Mouse (Mus musculus) neural tube, embryonic 10.5 days (tissue): ENCODE data around the gene Bnip2.

Experiments used
- DNase-seq: peaks from one replicate; pipeline ENCODE4 v3.0.0-alpha.2; 2017; ENCODE audit warnings: low spot score; ENCODE audit errors: extremely low spot score

Gene Bnip2

GRCm38 (mm10) chr9:69989303-69990121, at the start of gene Bnip2:
Gene Bnip2 (plus strand): TSS chr9:69989466.
- peak; percentile 95 for DNase-seq

GRCm38 (mm10) chr9:69940839-69941490, 48.3 kb upstream of the Bnip2 start:
- DNase-seq = no peak

- DNase-seq = no peak
Measured at GRCm38 (mm10) chr9:69941556-69941955, 47.7 kb upstream of the Bnip2 start.

- peak; percentile 52 for DNase-seq
Measured at GRCm38 (mm10) chr9:69948964-69949363, 40.3 kb upstream of the Bnip2 start.

GRCm38 (mm10) chr9:69949641-69950040, 39.6 kb upstream of the Bnip2 start:
- DNase-seq = no peak

- DNase-seq = no peak
Measured at GRCm38 (mm10) chr9:69961007-69961406, 28.3 kb upstream of the Bnip2 start.

- no peak for DNase-seq
Measured at GRCm38 (mm10) chr9:69964370-69964769, 24.9 kb upstream of the Bnip2 start.

GRCm38 (mm10) chr9:69985526-69985925, 3.7 kb upstream of the Bnip2 start:
- DNase-seq = no peak

GRCm38 (mm10) chr9:69986063-69986462, 3.2 kb upstream of the Bnip2 start:
- no peak for DNase-seq

GRCm38 (mm10) chr9:69986571-69986970, 2.7 kb upstream of the Bnip2 start:
- no peak for DNase-seq

- peak; percentile 50 for DNase-seq
Measured at GRCm38 (mm10) chr9:69987579-69987978, 1.7 kb upstream of the Bnip2 start.

- no peak for DNase-seq
Measured at GRCm38 (mm10) chr9:69988706-69989302, 462 bp upstream of the Bnip2 start.

- DNase-seq = no peak
Measured at GRCm38 (mm10) chr9:69990346-69990745, 1.1 kb downstream of the Bnip2 start.

- DNase-seq = no peak
Measured at GRCm38 (mm10) chr9:69992841-69993277, 3.6 kb downstream of the Bnip2 start.

- no peak for DNase-seq
Measured at GRCm38 (mm10) chr9:69993479-69993878, 4.2 kb downstream of the Bnip2 start.

GRCm38 (mm10) chr9:69994547-69994946, 5.3 kb downstream of the Bnip2 start:
- DNase-seq = no peak

- DNase-seq = no peak
Measured at GRCm38 (mm10) chr9:69999318-69999717, 10.1 kb downstream of the Bnip2 start.

- no peak for DNase-seq
Measured at GRCm38 (mm10) chr9:70003516-70003915, 14.2 kb downstream of the Bnip2 start.

GRCm38 (mm10) chr9:70006984-70007383, 17.7 kb downstream of the Bnip2 start:
- DNase-seq = no peak

GRCm38 (mm10) chr9:70007506-70008248, 18.4 kb downstream of the Bnip2 start:
- DNase-seq = no peak

GRCm38 (mm10) chr9:70009754-70010304, 20.6 kb downstream of the Bnip2 start:
- DNase-seq = no peak
